Mouse (Mus musculus) spleen, adult 2 months (tissue): ENCODE results near the gene Bcar3. TPM values are rescaled to one million over a fixed set of nuclear protein-coding genes. Genes with fewer than 3 reads are reported as not detected.

Experiments
- DNase-seq, 2 experiments: peaks; one replicate each; pipeline versions ENCODE4 v3.0.0 to v3.0.0-alpha.2; 2012 to 2021; ENCODE audit warnings: low spot score in 2 of 2, low read depth in 1 of 2
- H3K27ac ChIP-seq: fragments of 200-500 bp; 2 replicates; pipeline ENCODE4 v1.5.1; 2012; ENCODE audit warnings: low read length, inconsistent platforms; ENCODE audit not compliant: insufficient read depth
- H3K27me3 ChIP-seq: fragments of 200-500 bp; 2 replicates; pipeline ENCODE4 v1.6.1; 2012; ENCODE audit warnings: mild to moderate bottlenecking, moderate library complexity, low read length, inconsistent platforms; ENCODE audit not compliant: control insufficient read depth, insufficient read depth
- H3K36me3 ChIP-seq: fragments of 200-500 bp; 2 replicates; pipeline ENCODE4 v1.6.1; 2012; ENCODE audit warnings: mild to moderate bottlenecking, low read length, inconsistent platforms; ENCODE audit not compliant: control insufficient read depth, insufficient read depth
- H3K4me1 ChIP-seq: fragments of 200-500 bp; 2 replicates; pipeline ENCODE4 v1.6.1; 2011; ENCODE audit warnings: inconsistent platforms; ENCODE audit not compliant: control insufficient read depth, insufficient read depth, insufficient read length
- H3K4me3 ChIP-seq: fragments of 200-500 bp; 2 replicates; pipeline ENCODE4 v1.5.1; 2011; ENCODE audit warnings: mild to moderate bottlenecking, inconsistent platforms; ENCODE audit not compliant: insufficient read depth, insufficient read length; ENCODE audit errors: extremely low read depth
- CTCF ChIP-seq: fragments of 200-500 bp; IDR thresholded peaks from 2 replicates; pipeline ENCODE4 v1.5.1; 2011; ENCODE audit warnings: mild to moderate bottlenecking, inconsistent platforms; ENCODE audit not compliant: insufficient read depth, insufficient read length, insufficient replicate concordance; ENCODE audit errors: extremely low read depth
- POLR2A ChIP-seq: fragments of 200-500 bp; IDR thresholded peaks from 2 replicates; pipeline ENCODE4 v1.6.1; 2011; ENCODE audit warnings: low read depth, low read length, inconsistent platforms
- WGBS: fragments of 180-500 bp; shearing (Covaris S2); methylation state at CpG from one replicate; pipeline ENCODE4 v1.1.7; 2018; 5-methylcytosine and 5-hydroxymethylcytosine counted together
- polyA plus RNA-seq: library from polyadenylated mRNA; depleted of rRNA; stranded (reverse); fragments of >200 nt; gene quantifications from 2 replicates; pipeline ENCODE4 v1.2.3, GENCODE M21; 2012

Bcar3 gene
- polyA plus RNA-seq, 1 experiment, result 54.4 TPM

- TF ChIP-seq CTCF, result no peak
- no peak for TF ChIP-seq POLR2A
- Histone ChIP-seq H3K27me3 (no peaks in the 10 kb centered on the region), H3K4me1 (no peaks in the 10 kb centered on the region), H3K36me3 (peaks cover 33% of the 10 kb centered on the region), H3K27ac (no peak overlapping the region), H3K4me3 (no peak overlapping the region)
- WGBS, result 86% methylated on average over 16 of the region's 16 CpGs
- DNase-seq, result no peak
Observed at GRCm38 (mm10) chr3:122512725-122513375, 218.9 kb downstream of the Bcar3 start.

- Histone ChIP-seq H3K4me3 (no peak overlapping the region), H3K27me3 (no peaks in the 10 kb centered on the region), H3K27ac (no peak overlapping the region), H3K4me1 (no peaks in the 10 kb centered on the region), H3K36me3 (peaks cover 28% of the 10 kb centered on the region)
- WGBS, result 88% methylated on average over 6 of the region's 6 CpGs
- no peak for DNase-seq
- TF ChIP-seq CTCF (no peak), POLR2A (no peak)
Observed at GRCm38 (mm10) chr3:122515568-122516326, 221.8 kb downstream of the Bcar3 start.

- Histone ChIP-seq H3K36me3 (peaks cover 23% of the 10 kb centered on the region), H3K4me1 (no peaks in the 10 kb centered on the region), H3K27me3 (no peaks in the 10 kb centered on the region), H3K4me3 (no peak overlapping the region), H3K27ac (no peak overlapping the region)
- 90% methylated on average over 3 of the region's 3 CpGs for WGBS
- TF ChIP-seq CTCF (no peak), POLR2A (no peak)
- DNase-seq, result no peak
Observed at GRCm38 (mm10) chr3:122516327-122516695, 222.4 kb downstream of the Bcar3 start.

GRCm38 (mm10) chr3:122517726-122518125 lies 223.8 kb downstream of the Bcar3 start:
- no peak overlapping the region for H3K27ac ChIP-seq
- H3K4me1 ChIP-seq, result no peaks in the 10 kb centered on the region
- no peak for TF ChIP-seq POLR2A
- TF ChIP-seq CTCF, result no peak
- peaks cover 15% of the 10 kb centered on the region for H3K36me3 ChIP-seq
- H3K4me3 ChIP-seq, result no peak overlapping the region
- no peak for DNase-seq
- H3K27me3 ChIP-seq, result no peaks in the 10 kb centered on the region
- WGBS, result 42% methylated on average over 4 of the region's 4 CpGs

- peaks cover 15% of the 10 kb centered on the region for H3K36me3 ChIP-seq
- H3K4me3 ChIP-seq, result no peak overlapping the region
- 79% methylated on average over 9 of the region's 9 CpGs for WGBS
- TF ChIP-seq POLR2A (no peak), CTCF (no peak)
- DNase-seq, result no peak
- no peaks in the 10 kb centered on the region for H3K4me1 ChIP-seq
- H3K27me3 ChIP-seq, result no peaks in the 10 kb centered on the region
- no peak overlapping the region for H3K27ac ChIP-seq
Observed at GRCm38 (mm10) chr3:122518231-122518736, 224.3 kb downstream of the Bcar3 start.

GRCm38 (mm10) chr3:122519082-122519481 lies 225.1 kb downstream of the Bcar3 start:
- Histone ChIP-seq H3K4me3 (no peak overlapping the region), H3K4me1 (no peaks in the 10 kb centered on the region), H3K27ac (no peak overlapping the region), H3K36me3 (peaks cover 17% of the 10 kb centered on the region), H3K27me3 (no peaks in the 10 kb centered on the region)
- WGBS, result 80% methylated on average over 13 of the region's 13 CpGs
- no peak for TF ChIP-seq CTCF
- no peak for TF ChIP-seq POLR2A
- DNase-seq, result no peak

GRCm38 (mm10) chr3:122520365-122520764 lies 226.4 kb downstream of the Bcar3 start:
- 85% methylated on average over 3 of the region's 3 CpGs for WGBS
- peaks cover 20% of the 10 kb centered on the region for H3K36me3 ChIP-seq
- DNase-seq, result no peak
- H3K4me3 ChIP-seq, result no peak overlapping the region
- no peaks in the 10 kb centered on the region for H3K4me1 ChIP-seq
- no peaks in the 10 kb centered on the region for H3K27me3 ChIP-seq
- H3K27ac ChIP-seq, result no peak overlapping the region
- TF ChIP-seq POLR2A, result no peak
- no peak for TF ChIP-seq CTCF
